Comparison of ENCODE assay signal across 8 mouse cellular contexts in genomic region chr2:31785074-31785473, GRCm38 (mm10). TPM values are rescaled to one million over a fixed set of nuclear protein-coding genes. Genes with fewer than 3 reads are reported as not detected.
DNase-seq lines count a peak whose midpoint lies in the region; ATAC-seq and TF ChIP-seq lines count a peak whose summit lies in the region.
"Had no signal": no experiment of that assay in that cellular context is flagged by ENCODE, and none has a peak within 500 bp of the region (broad histone marks: within the 10 kb centered on the region; RNA-seq: fewer than 3 reads in every experiment).

No protein-coding gene starts in this region.

- no peaks in the 10 kb centered on the region for H3K27me3 ChIP-seq in forebrain, embryonic 16.5 days (replicated peaks; ENCODE audit: control insufficient read depth, insufficient read depth, low read length)
- H3K27me3 ChIP-seq in hindbrain, embryonic 16.5 days (replicated peaks; ENCODE audit: control insufficient read depth, insufficient read depth, low read length): no peaks in the 10 kb centered on the region
- no peaks in the 10 kb centered on the region for H3K27me3 ChIP-seq in small intestine, adult 2 months (ENCODE audit: control insufficient read depth, insufficient read depth, low read length)

- TF ChIP-seq CTCF in small intestine, adult 2 months (IDR thresholded peaks at IDR 0.05; ENCODE audit: extremely low read depth, insufficient read length, insufficient replicate concordance, low read depth, low read length): peak; percentile 66; the same call in 1 of the 2 replicates

- ATAC-seq in cerebellum, adult (ENCODE audit: insufficient number of reproducible peaks, low FRiP score, low TSS enrichment): 0 out of 2 replicates have a peak, but pooled peaks have one; percentile 47
- ATAC-seq in forebrain, embryonic 16.5 days: peak; percentile 72
- ATAC-seq in hindbrain, embryonic 16.5 days: peak; percentile 64
- peak; percentile 86 for ATAC-seq in megakaryocyte, adult 5-6 weeks (ENCODE audit: poor library complexity, severe bottlenecking)

- H3K4me3 ChIP-seq in forebrain, embryonic 16.5 days (replicated peaks; ENCODE audit: low read length): no peak overlapping the region
- no peak overlapping the region for H3K4me3 ChIP-seq in hindbrain, embryonic 16.5 days (ENCODE audit: low read length)
- no peak overlapping the region for H3K4me3 ChIP-seq in small intestine, adult 2 months (ENCODE audit: low read depth, low read length)

- no peak for TF ChIP-seq POLR2A in small intestine, adult 2 months (IDR thresholded peaks at IDR 0.05; ENCODE audit: low read depth, low read length)

- H3K27ac ChIP-seq in forebrain, embryonic 16.5 days (ENCODE audit: low read length): no peak overlapping the region
- no peak overlapping the region for H3K27ac ChIP-seq in hindbrain, embryonic 16.5 days (ENCODE audit: low read depth, low read length)
- H3K27ac ChIP-seq in small intestine, adult 2 months (ENCODE audit: insufficient read depth, low read depth, low read length): no peak overlapping the region
- H3K27ac ChIP-seq: macrophage had no signal

- no peaks in the 10 kb centered on the region for H3K9me3 ChIP-seq in forebrain, embryonic 16.5 days (ENCODE audit: control insufficient read depth, low read length)
- no peaks in the 10 kb centered on the region for H3K9me3 ChIP-seq in hindbrain, embryonic 16.5 days (ENCODE audit: control insufficient read depth, low read length)

- peak; percentile 89 for DNase-seq in NIH3T3 (ENCODE audit: low read depth)
- DNase-seq in left cerebral cortex, adult 11 months (ENCODE audit: low spot score): peak; percentile 80

- no peaks in the 10 kb centered on the region for H3K36me3 ChIP-seq in forebrain, embryonic 16.5 days (ENCODE audit: control insufficient read depth, insufficient read depth)
- H3K36me3 ChIP-seq in hindbrain, embryonic 16.5 days (ENCODE audit: control insufficient read depth, insufficient read depth, low read length): peaks cover 10% of the 10 kb centered on the region
- H3K36me3 ChIP-seq in small intestine, adult 2 months (ENCODE audit: control insufficient read depth, insufficient read depth, low read length): peaks cover 58% of the 10 kb centered on the region

- no peak overlapping the region for H3K4me2 ChIP-seq in forebrain, embryonic 16.5 days (ENCODE audit: low read length)
- no peak overlapping the region for H3K4me2 ChIP-seq in hindbrain, embryonic 16.5 days (ENCODE audit: low read length)

- 36% methylated on average over 9 of the region's 9 CpGs for WGBS in forebrain, embryonic 16.5 days
- 38% methylated on average over 9 of the region's 9 CpGs for WGBS in hindbrain, embryonic 16.5 days
- WGBS in small intestine, adult 2 months: 22% methylated on average over 9 of the region's 9 CpGs

- H3K9ac ChIP-seq in forebrain, embryonic 16.5 days (replicated peaks; ENCODE audit: low read depth, low read length): no peak overlapping the region
- H3K9ac ChIP-seq in hindbrain, embryonic 16.5 days (ENCODE audit: low read depth, low read length): no peak overlapping the region

- 0 out of 2 replicates have a peak, but pooled peaks cover 5% of the 10 kb centered on the region for H3K4me1 ChIP-seq in forebrain, embryonic 16.5 days (replicated peaks; ENCODE audit: control insufficient read depth, insufficient read depth, low read length)
- H3K4me1 ChIP-seq in hindbrain, embryonic 16.5 days (ENCODE audit: control insufficient read depth, insufficient read depth, low read depth, low read length): peaks cover 2% of the 10 kb centered on the region; the same call in 1 of the 2 replicates
- 0 out of 2 replicates have a peak, but pooled peaks cover 2% of the 10 kb centered on the region for H3K4me1 ChIP-seq in small intestine, adult 2 months (ENCODE audit: control insufficient read depth, insufficient read depth, insufficient read length, low read length)

RNA-seq across cellular contexts. Expression of gene Qrfp, which starts 25.3 kb away (rescaled TPM):
- polyA plus RNA-seq in forebrain, embryonic 16.5 days (2015; fragmentation: Nextera tagmentation; extraction: Ambion mirVana): 0.06 TPM in 1 of 2 replicates, not detected in the other
- polyA plus RNA-seq in hindbrain, embryonic 16.5 days (2015; fragmentation: Nextera tagmentation; extraction: Ambion mirVana): 0.09 TPM in 1 of 2 replicates, not detected in the other
- total RNA-seq in megakaryocyte, adult 5-6 weeks (2015): 0.57 and 0.65 TPM in 2 replicates
- 0.04 and 0.29 TPM in 2 replicates for total RNA-seq in megakaryocyte, adult 5-6 weeks (2017)
- polyA plus RNA-seq in small intestine, adult 2 months (2012; rRNA removed): 0.06 and 0.11 TPM in 2 replicates
- polyA plus RNA-seq: macrophage had no signal
